Mouse (Mus musculus) liver, embryonic 15.5 days (tissue): ENCODE data around the gene C8g. TPM values are rescaled to one million over a fixed set of nuclear protein-coding genes. Genes with fewer than 3 reads are reported as not detected.

Experiments used
- ATAC-seq: fragments of 200-750 bp; cut with Nextera tagmentation; 2 replicates; pipeline ENCODE4 v1.8.0; 2017; ENCODE audit warnings: moderate number of reproducible peaks, mild to moderate bottlenecking, moderate library complexity; ENCODE audit not compliant: insufficient read depth
- H3K27ac ChIP-seq: fragments of 300-500 bp; sonication (generic); replicated peaks from 2 replicates; pipeline ENCODE4 v1.5.1; 2015; ENCODE audit warnings: mild to moderate bottlenecking, inconsistent platforms
- H3K27me3 ChIP-seq: fragments of 300-500 bp; sonication (generic); 2 replicates; pipeline ENCODE4 v1.6.1; 2015; ENCODE audit warnings: mild to moderate bottlenecking, inconsistent platforms
- H3K36me3 ChIP-seq: fragments of 300-500 bp; sonication (generic); replicated peaks from 2 replicates; pipeline ENCODE4 v1.6.1; 2015; ENCODE audit warnings: moderate library complexity, mild to moderate bottlenecking, inconsistent platforms
- H3K4me1 ChIP-seq: fragments of 300-500 bp; sonication (generic); replicated peaks from 2 replicates; pipeline ENCODE4 v1.6.1; 2015; ENCODE audit warnings: inconsistent platforms
- H3K4me2 ChIP-seq: fragments of 300-500 bp; sonication (generic); 2 replicates; pipeline ENCODE4 v1.6.1; 2015; ENCODE audit warnings: moderate library complexity, mild to moderate bottlenecking, inconsistent platforms
- H3K4me3 ChIP-seq: fragments of 300-500 bp; sonication (generic); replicated peaks from 2 replicates; pipeline ENCODE4 v1.5.1; 2015; ENCODE audit warnings: mild to moderate bottlenecking, inconsistent platforms
- H3K9ac ChIP-seq: fragments of 300-500 bp; sonication (generic); 2 replicates; pipeline ENCODE4 v1.6.1; 2015; ENCODE audit warnings: moderate library complexity, mild to moderate bottlenecking, inconsistent platforms
- H3K9me3 ChIP-seq: fragments of 300-500 bp; sonication (generic); replicated peaks from 2 replicates; pipeline ENCODE4 v1.6.1; 2016; ENCODE audit warnings: inconsistent platforms
- WGBS: fragments of 180-500 bp; shearing (Covaris S2); methylation state at CpG from one replicate; pipeline ENCODE4 v1.1.7; 2015; ENCODE audit warnings: mixed read lengths; ENCODE audit not compliant: insufficient replicate concordance; 5-methylcytosine and 5-hydroxymethylcytosine counted together
- polyA plus RNA-seq: library from polyadenylated mRNA; unstranded; fragments of >200 nt; fragmentation: Nextera tagmentation; extraction: Ambion mirVana; gene quantifications from 2 replicates; pipeline ENCODE4 v1.2.1, GENCODE M21; 2015

The C8g gene
- polyA plus RNA-seq, result 64.9 and 88.1 TPM in 2 replicates

DNA sequence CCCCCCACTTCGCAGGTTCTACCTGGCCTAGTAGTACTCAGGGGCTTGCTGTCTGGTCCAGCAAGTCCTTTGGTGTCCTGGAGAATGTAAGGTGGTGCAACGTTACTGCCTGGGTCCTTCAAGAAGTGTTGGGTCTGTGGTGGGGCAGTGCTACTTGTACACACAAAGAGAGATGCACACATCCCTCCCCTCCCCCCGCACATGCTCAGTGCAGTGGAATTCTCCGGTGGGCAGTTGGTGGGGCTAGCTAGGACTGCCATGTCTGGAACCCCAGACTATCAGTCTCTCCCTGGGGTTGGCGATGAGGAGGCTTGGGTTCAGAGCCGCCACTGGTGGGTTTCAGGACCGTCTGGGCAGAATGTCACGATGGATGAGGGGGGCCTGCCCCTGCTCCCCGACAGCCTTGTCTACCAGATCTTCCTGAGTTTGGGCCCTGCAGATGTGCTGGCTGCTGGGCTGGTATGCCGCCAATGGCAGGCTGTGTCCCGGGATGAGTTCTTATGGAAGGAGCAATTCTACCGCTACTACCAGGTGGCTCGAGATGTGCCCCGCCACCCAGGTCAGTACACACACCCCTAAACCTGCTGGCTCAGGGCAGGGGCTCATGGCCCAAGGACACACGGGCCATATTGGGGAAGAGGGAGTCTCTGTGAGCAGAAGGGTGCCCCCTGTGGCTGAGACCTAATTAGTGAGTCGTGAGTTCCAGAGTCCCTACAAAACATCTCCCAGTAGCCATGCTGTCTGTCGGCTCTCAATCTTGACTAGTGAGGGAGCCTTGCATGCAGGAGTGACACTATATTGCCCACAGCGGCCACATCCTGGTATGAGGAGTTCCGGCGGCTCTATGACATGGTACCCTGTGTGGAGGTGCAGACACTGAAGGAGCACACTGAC lies at the start of gene C8g:
C8g (minus strand) TSS at position 127 of the 894 bp plus-strand sequence.
- Histone ChIP-seq H3K9ac (peak within 1 kb of the TSS; percentile 73), H3K4me3 (peak within 1 kb of the TSS; percentile 69), H3K4me2 (peak within 1 kb of the TSS; percentile 81), H3K27me3 (no peaks in the 10 kb centered on the region), H3K9me3 (no peaks in the 10 kb centered on the region), H3K27ac (peak within 1 kb of the TSS; percentile 80), H3K36me3 (peaks cover 29% of the 10 kb centered on the region), H3K4me1 (peaks cover 75% of the 10 kb centered on the region)
- 65% methylated on average over 20 of the region's 20 CpGs for WGBS
- ATAC-seq, result no peak

DNA sequence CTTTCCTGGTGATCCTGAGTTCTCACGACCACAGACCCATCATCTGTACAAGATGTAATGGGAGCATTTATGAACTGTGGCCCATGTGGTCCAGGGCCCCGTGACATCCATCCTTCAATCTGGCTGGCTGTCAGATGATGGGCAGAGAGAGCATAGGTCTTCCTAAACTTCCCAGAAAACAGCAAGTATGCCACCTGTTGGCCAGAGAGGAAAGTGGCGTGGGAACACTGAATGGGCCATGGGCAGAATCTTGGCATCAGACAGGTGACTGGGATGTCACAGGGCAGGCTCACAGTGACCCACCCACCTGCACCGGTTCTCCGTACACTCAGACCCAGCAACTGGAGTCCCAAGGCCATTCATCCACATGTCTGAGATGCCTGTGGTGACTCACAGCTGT lies 49.7 kb upstream of the C8g start:
- H3K36me3 ChIP-seq, result no peaks in the 10 kb centered on the region
- H3K27me3 ChIP-seq, result no peaks in the 10 kb centered on the region
- no peak overlapping the region for H3K27ac ChIP-seq
- peaks cover 8% of the 10 kb centered on the region for H3K4me1 ChIP-seq
- no peak overlapping the region for H3K4me2 ChIP-seq
- WGBS, result 31% methylated on average over 5 of the region's 5 CpGs
- no peaks in the 10 kb centered on the region for H3K9me3 ChIP-seq
- H3K9ac ChIP-seq, result no peak overlapping the region
- ATAC-seq, result no peak
- H3K4me3 ChIP-seq, result no peak overlapping the region

DNA sequence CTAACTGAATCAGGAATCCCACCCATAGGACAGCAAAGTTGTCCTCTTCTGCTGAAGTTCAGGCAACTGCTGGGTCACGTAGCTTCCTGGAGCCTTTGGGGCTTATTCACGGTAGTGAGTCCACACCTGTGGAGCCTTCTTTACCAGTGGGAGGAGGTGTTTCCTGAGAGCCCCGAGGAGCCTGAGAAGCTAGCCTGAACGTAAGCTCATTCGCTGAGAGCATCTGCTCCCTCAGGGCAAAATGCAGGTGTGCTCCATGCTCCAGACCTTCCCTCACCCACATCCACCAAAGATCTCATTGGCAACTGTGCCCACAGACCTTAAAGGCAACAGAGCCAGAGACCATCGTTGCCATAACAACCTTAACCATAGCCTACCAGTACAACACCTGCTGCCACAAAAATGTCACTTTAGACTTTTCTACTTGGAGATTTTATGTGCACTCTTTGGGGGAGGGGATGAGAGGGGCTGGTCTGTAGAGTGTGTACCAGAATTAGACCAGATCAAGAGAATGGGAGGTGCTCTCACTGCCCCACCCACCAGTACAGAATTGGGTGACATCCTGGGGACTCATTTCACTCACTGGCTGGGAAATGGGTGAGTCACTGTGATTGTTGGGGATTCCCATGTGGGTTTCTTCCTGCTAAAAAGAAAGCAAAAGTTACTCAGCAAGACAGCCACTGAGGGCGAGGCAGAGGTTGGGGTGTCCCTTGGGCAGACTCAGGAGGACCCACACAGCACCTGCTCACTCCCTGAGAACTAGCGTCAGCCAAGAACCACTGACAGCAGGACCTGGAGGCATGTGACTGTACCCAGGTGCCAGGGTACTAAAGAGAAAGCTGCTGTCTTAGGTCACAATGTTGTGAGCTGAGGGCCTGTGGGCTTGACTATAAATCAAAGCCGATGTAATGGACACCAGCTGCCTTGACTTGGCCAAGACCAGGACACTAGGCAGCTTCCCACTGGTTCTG lies 47.8 kb upstream of the C8g start:
- Histone ChIP-seq H3K9ac (no peak overlapping the region), H3K27ac (no peak overlapping the region), H3K9me3 (no peaks in the 10 kb centered on the region), H3K27me3 (no peaks in the 10 kb centered on the region), H3K4me2 (no peak overlapping the region), H3K4me3 (no peak overlapping the region), H3K36me3 (no peaks in the 10 kb centered on the region), H3K4me1 (peaks cover 21% of the 10 kb centered on the region)
- 64% methylated on average over 9 of the region's 9 CpGs for WGBS
- ATAC-seq, result no peak

DNA sequence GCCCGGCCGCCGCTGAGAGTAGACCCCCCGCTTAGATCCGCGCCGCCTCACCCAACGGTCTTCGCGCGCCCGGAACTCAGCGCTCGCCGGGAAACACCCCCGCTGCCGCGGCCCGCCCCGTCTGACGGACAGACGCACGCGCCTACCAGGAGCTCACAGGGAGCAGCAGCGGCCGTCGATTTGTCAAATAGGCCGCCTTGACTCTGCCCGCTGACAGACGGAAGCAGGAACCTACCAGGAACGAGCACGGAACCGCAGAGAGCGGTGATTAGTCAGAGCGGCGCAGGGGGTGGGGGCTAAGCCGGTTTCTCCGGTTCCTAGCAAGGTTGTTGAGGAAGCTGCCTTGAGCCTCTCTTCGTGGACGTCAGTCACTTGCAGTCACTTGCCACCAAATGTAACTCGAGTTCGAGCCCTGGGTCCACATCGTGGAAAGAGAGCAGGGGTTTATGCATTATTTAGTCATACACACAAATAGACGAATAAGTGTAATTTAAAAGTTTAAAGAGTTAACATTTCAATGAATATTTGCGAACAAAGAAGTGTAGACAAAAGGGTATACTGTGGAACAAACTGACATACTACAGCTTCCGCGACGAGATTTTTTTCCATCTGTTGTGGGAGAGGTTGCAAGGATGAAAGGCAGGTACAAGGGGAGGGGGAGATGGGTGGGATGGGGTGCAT lies 45.4 kb upstream of the C8g start, which contains the start of gene Traf2:
Traf2 (minus strand) TSS at position 130 of the 681 bp plus-strand sequence.
- Histone ChIP-seq H3K4me1 (peaks cover 24% of the 10 kb centered on the region), H3K27ac (peak within 1 kb of the TSS; percentile 81), H3K9ac (peak within 1 kb of the TSS; percentile 84), H3K27me3 (no peaks in the 10 kb centered on the region), H3K4me3 (peak within 1 kb of the TSS; percentile 88), H3K9me3 (no peaks in the 10 kb centered on the region), H3K4me2 (peak within 1 kb of the TSS; percentile 90), H3K36me3 (no peaks in the 10 kb centered on the region)
- ATAC-seq, result peak; percentile 100
- 4% methylated on average over 48 of the region's 48 CpGs for WGBS

DNA sequence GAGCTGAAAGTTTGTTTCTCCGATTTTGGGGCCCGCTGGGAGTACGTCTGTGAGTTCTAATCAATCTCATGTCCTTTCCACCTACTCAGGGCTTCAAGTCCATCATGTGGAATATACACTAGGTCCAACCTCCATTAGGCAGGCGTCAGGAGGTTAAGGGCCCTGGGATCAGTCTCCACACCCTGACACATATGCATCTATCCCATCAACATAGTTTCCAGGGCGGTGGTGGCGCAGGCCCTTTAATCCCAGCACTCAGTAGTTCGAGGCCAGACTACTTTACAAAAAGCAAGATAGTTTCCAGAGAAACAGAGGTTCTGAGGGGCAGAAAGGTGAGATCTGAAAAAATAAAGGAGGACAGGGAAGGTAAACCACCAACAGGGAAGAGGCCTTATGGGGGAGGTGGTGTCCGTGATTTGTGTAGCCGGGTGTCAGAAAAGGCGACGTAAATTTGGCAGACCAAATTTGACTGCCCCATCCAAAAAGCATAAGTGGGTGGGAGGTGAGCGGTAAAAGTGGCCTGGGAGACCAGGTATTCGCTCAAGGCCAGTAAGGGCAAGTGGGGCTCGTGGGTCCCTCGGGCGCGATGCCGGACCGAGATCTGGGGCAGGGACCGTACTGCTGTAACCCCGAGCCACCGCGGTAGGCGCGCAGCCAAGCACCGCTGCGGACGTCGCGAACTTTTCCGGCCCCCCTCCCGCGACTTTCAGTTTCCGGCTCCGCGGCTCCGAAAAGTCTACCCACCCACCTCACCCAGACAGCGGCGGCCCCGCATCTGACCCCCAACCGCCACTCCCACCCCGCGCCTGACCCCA lies 44.7 kb upstream of the C8g start:
- peak; percentile 75 for ATAC-seq
- 4% methylated on average over 43 of the region's 43 CpGs for WGBS
- H3K27me3 ChIP-seq, result no peaks in the 10 kb centered on the region

DNA sequence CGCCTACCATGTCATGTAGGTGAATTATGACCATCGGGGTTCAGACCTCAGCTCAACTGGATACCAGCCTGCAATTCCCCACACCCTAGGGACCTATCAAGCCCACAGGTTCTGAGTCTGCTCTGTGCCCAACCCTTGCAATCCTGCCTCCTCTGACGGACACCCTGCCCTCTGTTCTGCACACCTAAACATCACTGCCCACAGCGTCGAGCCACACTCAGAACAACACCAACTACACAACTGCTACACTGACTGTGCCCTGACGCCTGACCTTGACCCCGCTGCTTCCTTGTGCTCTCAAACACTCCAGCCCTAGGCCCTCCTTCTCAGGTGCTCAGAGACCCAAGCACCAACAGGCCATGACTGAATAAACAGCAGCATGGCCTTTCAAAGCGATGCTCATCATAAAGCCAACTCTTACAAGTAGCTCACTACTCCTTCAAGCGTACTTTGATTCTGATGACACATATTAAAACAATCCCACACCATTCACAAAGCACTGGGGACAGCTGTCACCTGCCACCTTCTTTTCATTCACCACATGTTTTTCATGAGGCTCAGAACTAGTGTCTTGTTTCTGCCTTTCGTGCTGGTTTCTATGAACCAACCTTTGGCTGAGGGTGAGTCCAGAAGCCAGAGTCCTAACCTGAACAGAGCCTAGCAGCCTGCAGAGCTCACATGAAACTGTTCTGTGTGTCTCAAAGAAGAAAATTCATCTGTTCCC lies 40.3 kb upstream of the C8g start:
- Histone ChIP-seq H3K27ac (no peak overlapping the region), H3K4me2 (no peak overlapping the region), H3K27me3 (no peaks in the 10 kb centered on the region), H3K4me3 (no peak overlapping the region), H3K36me3 (peaks cover 26% of the 10 kb centered on the region), H3K9me3 (no peaks in the 10 kb centered on the region), H3K4me1 (peaks cover 19% of the 10 kb centered on the region), H3K9ac (no peak overlapping the region)
- no peak for ATAC-seq
- 84% methylated on average over 10 of the region's 10 CpGs for WGBS

More for the DNA sequence above, 44.7 kb upstream of the C8g start:
- peak overlapping the region; percentile 88 for H3K4me3 ChIP-seq
- peak overlapping the region; percentile 90 for H3K4me2 ChIP-seq
- peak overlapping the region; percentile 81 for H3K27ac ChIP-seq
- no peaks in the 10 kb centered on the region for H3K9me3 ChIP-seq
- H3K9ac ChIP-seq, result peak overlapping the region; percentile 84
- peaks cover 24% of the 10 kb centered on the region for H3K4me1 ChIP-seq
- no peaks in the 10 kb centered on the region for H3K36me3 ChIP-seq

DNA sequence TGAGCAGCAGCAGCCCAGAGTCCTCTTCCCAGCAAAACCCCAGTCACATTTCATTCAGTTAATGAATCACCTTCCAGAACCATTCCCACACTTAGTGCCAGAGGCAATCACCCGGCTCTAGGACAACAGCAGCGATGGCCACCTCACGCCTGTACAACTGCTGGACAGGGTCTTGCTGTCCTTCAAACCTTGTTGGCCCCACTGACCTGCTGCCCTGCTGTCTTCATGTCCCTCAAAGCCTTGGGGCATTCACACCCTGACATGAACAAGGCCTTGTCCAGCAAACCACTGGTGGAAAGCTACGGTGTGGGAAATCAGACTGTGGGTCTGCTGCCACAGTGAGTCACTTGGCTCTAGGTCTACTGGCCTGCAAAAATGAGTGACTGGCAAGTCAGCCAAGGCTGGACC lies 39.0 kb upstream of the C8g start:
- ATAC-seq, result no peak
- Histone ChIP-seq H3K4me1 (peaks cover 11% of the 10 kb centered on the region), H3K4me3 (no peak overlapping the region), H3K27ac (no peak overlapping the region), H3K9ac (no peak overlapping the region), H3K27me3 (no peaks in the 10 kb centered on the region), H3K9me3 (no peaks in the 10 kb centered on the region), H3K36me3 (peaks cover 38% of the 10 kb centered on the region), H3K4me2 (no peak overlapping the region)
- WGBS, result 85% methylated on average over 4 of the region's 4 CpGs

DNA sequence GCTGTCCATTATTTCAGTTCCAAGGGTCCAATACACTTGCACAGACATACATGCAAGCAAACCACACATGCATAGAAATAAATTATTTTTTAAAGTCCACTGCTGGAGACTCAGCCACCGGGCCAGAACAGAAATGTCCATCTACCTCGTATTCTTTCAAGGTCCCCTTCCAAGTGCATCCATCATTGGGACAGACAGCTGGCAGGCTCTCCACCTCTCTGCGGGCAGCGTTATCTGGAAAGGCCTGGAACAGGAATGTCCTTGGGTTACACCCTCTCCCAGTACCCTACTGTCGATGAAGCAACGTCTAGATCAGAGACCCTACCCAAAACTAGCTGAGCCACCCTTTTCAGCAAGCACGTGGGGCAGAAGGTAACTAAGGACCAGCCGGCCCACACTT lies 35.0 kb upstream of the C8g start:
- H3K27me3 ChIP-seq, result no peaks in the 10 kb centered on the region
- peaks cover 70% of the 10 kb centered on the region for H3K36me3 ChIP-seq
- WGBS, result 84% methylated on average over 8 of the region's 8 CpGs
- H3K4me1 ChIP-seq, result peaks cover 7% of the 10 kb centered on the region
- H3K4me3 ChIP-seq, result no peak overlapping the region
- no peak for ATAC-seq
- H3K27ac ChIP-seq, result no peak overlapping the region
- no peaks in the 10 kb centered on the region for H3K9me3 ChIP-seq
- no peak overlapping the region for H3K9ac ChIP-seq
- no peak overlapping the region for H3K4me2 ChIP-seq

DNA sequence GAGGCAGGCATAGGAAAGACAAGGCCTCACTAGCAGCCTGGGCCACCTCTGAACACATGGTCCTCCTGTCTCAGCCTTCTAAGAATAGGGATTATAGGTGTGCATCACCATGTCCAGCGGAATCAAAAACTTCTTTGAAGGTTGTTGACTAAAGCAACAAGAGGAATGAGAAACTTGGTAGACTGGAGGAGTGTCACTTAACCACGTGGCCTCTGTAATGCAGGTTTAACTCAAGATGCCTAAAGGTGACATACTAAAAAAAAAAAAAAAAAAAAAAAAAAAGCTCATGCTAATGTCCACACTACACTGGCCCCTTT lies 33.3 kb upstream of the C8g start:
- Histone ChIP-seq H3K9ac (no peak overlapping the region), H3K4me2 (no peak overlapping the region), H3K27me3 (no peaks in the 10 kb centered on the region), H3K4me1 (peaks cover 7% of the 10 kb centered on the region), H3K9me3 (no peaks in the 10 kb centered on the region), H3K4me3 (no peak overlapping the region), H3K27ac (no peak overlapping the region), H3K36me3 (peaks cover 82% of the 10 kb centered on the region)
- ATAC-seq, result no peak
- WGBS, result 87% methylated on average over 2 of the region's 2 CpGs
